Mouse (Mus musculus) megakaryocyte, embryonic 14.5 days (primary cell): ENCODE measurements around the gene Tpmt. TPM values are rescaled to one million over a fixed set of nuclear protein-coding genes. Genes with fewer than 3 reads are reported as not detected.

Experiments
- H3K27me3 ChIP-seq: replicated peaks from 2 replicates; pipeline ENCODE3; 2012; ENCODE audit warnings: inconsistent platforms
- H3K36me3 ChIP-seq: replicated peaks from 2 replicates; pipeline ENCODE3; 2012; ENCODE audit warnings: low read length, inconsistent platforms, mixed read lengths
- H3K4me1 ChIP-seq: 2 replicates; pipeline ENCODE4 v1.6.1; 2012; ENCODE audit warnings: inconsistent platforms
- H3K4me3 ChIP-seq: replicated peaks from 2 replicates; pipeline ENCODE3; 2012; ENCODE audit warnings: moderate library complexity, mild to moderate bottlenecking, inconsistent platforms
- H3K9me3 ChIP-seq: 2 replicates; pipeline ENCODE4 v1.6.1; 2012; ENCODE audit warnings: inconsistent platforms
- FLI1 ChIP-seq: IDR thresholded peaks from 2 replicates; pipeline ENCODE4 v1.6.1; 2012; ENCODE audit warnings: low read length, inconsistent platforms, mixed read lengths
- GATA1 ChIP-seq: IDR thresholded peaks from 3 replicates; pipeline ENCODE4 v1.6.1; 2012; ENCODE audit warnings: mixed read lengths, low read length, inconsistent platforms, borderline replicate concordance
- polyA plus RNA-seq: library from polyadenylated mRNA; stranded (reverse); fragments of >175 nt; gene quantifications from 2 replicates; pipeline ENCODE4 v1.2.3, GENCODE M21; 2012; ENCODE audit warnings: low replicate concordance; ENCODE audit not compliant: insufficient read depth

Gene Tpmt
- polyA plus RNA-seq, 1 experiment, result not detected

GRCm38 (mm10) chr13:46986208-46986607 lies 58.3 kb downstream of the Tpmt start:
- H3K9me3 ChIP-seq, result no peaks in the 10 kb centered on the region
- H3K27me3 ChIP-seq, result peaks cover 8% of the 10 kb centered on the region
- no peak overlapping the region for H3K4me3 ChIP-seq
- no peaks in the 10 kb centered on the region for H3K36me3 ChIP-seq
- peaks cover 24% of the 10 kb centered on the region for H3K4me1 ChIP-seq
- TF ChIP-seq FLI1 (no peak), GATA1 (no peak)

DNA sequence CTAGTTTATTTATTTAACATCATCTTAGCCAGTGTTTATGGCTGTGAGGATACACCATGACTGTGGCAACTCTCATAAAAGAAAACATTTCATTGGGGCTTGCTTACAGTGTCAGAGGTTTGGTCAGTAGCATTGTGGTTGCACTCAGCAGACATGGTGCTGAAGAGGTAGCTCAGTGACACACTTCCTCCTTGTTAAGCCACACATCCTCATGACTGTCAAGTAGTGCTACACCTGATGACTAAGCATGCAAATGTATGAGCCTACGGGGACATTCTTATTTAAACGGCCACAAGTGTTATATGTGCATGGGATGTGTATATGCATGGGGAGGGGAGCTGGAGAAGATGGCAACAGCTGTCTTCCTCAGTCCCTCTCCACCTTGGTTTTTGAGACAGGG lies 60.7 kb downstream of the Tpmt start:
- TF ChIP-seq GATA1 (no peak), FLI1 (no peak)
- peaks cover 8% of the 10 kb centered on the region for H3K27me3 ChIP-seq
- peaks cover 33% of the 10 kb centered on the region for H3K4me1 ChIP-seq
- peak overlapping the region; percentile 4 for H3K4me3 ChIP-seq
- no peaks in the 10 kb centered on the region for H3K9me3 ChIP-seq
- H3K36me3 ChIP-seq, result no peaks in the 10 kb centered on the region

DNA sequence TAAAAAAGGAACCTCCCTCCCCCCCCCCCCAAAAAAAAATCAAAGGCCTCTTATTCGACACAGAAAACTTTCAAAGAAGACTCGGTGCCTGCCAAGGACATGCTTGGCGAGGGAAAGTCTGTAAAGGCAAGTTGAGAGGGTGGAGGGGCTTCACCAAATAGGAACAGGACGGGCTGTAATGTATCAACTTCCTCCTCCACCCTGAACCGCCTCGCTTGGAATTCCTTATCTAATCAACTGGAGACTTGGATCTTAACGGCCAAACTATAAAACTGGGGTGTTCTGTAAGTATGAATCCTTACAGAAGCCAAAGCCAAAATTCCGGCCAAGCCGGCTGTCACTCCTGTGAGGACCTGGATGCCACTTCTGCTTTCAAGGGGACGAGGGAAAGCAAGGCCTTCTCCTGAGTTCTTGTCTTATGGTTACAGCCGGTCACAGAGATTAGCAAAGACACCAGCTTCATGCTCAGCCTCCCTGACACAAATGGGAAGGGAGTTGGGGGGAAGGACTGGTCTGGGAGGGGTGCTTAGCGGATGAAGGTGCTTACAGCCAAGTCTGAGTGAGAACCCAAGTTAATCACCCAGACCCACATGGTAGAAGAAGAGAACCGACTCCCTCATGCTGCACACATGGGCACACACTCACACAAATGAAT lies 64.6 kb downstream of the Tpmt start:
- no peaks in the 10 kb centered on the region for H3K36me3 ChIP-seq
- H3K27me3 ChIP-seq, result peaks cover 3% of the 10 kb centered on the region
- TF ChIP-seq FLI1 (no peak), GATA1 (no peak)
- H3K4me3 ChIP-seq, result no peak overlapping the region
- H3K4me1 ChIP-seq, result peaks cover 42% of the 10 kb centered on the region
- no peaks in the 10 kb centered on the region for H3K9me3 ChIP-seq

DNA sequence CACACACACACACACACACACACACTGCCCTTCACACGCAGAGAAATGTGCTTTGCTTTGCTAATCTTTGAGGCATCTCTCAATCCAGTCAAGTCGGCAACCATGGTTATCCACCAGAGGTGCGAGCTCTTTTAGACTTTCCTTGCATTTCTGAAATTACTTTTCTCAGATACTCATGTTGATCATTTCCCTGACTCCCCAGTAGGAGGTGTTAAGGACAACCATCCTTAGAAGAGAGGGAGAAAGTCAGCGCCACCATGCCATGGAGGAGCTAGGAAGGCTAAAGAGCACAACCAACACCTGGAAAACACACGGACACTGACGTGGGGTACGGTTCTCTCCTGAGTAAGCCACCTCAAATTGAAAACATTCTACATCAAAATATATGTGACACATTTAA lies 68.0 kb downstream of the Tpmt start:
- no peaks in the 10 kb centered on the region for H3K9me3 ChIP-seq
- peaks cover 36% of the 10 kb centered on the region for H3K4me1 ChIP-seq
- no peak for TF ChIP-seq FLI1
- TF ChIP-seq GATA1, result no peak
- H3K4me3 ChIP-seq, result no peak overlapping the region
- H3K27me3 ChIP-seq, result no peaks in the 10 kb centered on the region
- H3K36me3 ChIP-seq, result no peaks in the 10 kb centered on the region

GRCm38 (mm10) chr13:46975930-46976329 lies 68.6 kb downstream of the Tpmt start:
- TF ChIP-seq FLI1 (no peak), GATA1 (no peak)
- Histone ChIP-seq H3K9me3 (no peaks in the 10 kb centered on the region), H3K4me1 (peaks cover 35% of the 10 kb centered on the region), H3K4me3 (no peak overlapping the region), H3K36me3 (no peaks in the 10 kb centered on the region), H3K27me3 (no peaks in the 10 kb centered on the region)

DNA sequence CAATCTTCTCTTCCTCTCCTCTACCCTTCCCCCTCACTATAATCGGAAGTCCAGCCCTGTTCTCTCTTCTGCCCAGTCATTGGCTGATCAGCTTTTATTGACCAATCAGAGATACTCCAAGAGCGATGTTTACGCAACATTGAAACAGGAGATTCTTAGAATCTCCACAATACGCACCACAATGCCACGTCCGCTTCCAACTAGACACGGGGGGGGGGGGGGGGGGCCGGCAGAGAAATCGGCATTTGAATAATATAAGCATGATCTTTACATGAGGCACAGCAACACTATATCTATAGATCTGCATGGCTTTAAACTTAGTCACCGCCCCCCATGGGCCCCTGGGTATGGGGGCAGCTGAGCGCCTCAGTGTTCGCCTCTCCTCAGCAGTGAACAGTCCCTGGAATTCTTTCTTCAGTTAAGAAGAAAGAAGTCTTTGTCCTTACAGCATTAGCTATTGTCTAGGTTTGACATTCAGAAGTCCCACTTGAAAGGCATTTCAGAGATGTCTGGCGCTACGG lies 69.4 kb downstream of the Tpmt start:
- Histone ChIP-seq H3K27me3 (no peaks in the 10 kb centered on the region), H3K4me3 (no peak overlapping the region), H3K4me1 (peaks cover 32% of the 10 kb centered on the region), H3K9me3 (no peaks in the 10 kb centered on the region), H3K36me3 (no peaks in the 10 kb centered on the region)
- no peak for TF ChIP-seq GATA1
- no peak for TF ChIP-seq FLI1

Other genes starting within 250 kb of the Tpmt start
- 0.78 and 4.7 TPM in 2 replicates for gene Kif13a, start 114.9 kb downstream of the Tpmt start, polyA plus RNA-seq
- 0.87 TPM in 1 of 2 replicates, not detected in the other for gene Nhlrc1, start 29.9 kb downstream of the Tpmt start, polyA plus RNA-seq
- gene Kdm1b, start 1.2 kb downstream of the Tpmt start, polyA plus RNA-seq, result 0.45 and 1.2 TPM in 2 replicates
- gene Dek, start 61.5 kb upstream of the Tpmt start, polyA plus RNA-seq, result 96.3 and 275 TPM in 2 replicates
- 0.29 TPM in 1 of 2 replicates, not detected in the other for gene Rnf144b, start 77.9 kb upstream of the Tpmt start, polyA plus RNA-seq